Mouse (Mus musculus) liver, adult 2 months (tissue): ENCODE measurements around the gene Olfr92. TPM values are rescaled to one million over a fixed set of nuclear protein-coding genes. Genes with fewer than 3 reads are reported as not detected.
"Not testable (repeated sequence)": the region's sequence is repeated elsewhere in the genome, so short reads cannot be mapped to it uniquely, and the experiment has no call there.

Experiments used
- DNase-seq: peaks from one replicate; pipeline ENCODE4 v3.0.0-alpha.2; 2011; ENCODE audit warnings: low read depth, low spot score; ENCODE audit errors: extremely low read depth
- H3K27ac ChIP-seq: fragments of 200-500 bp; replicated peaks from 2 replicates; pipeline ENCODE4 v1.5.1; 2012; ENCODE audit warnings: low read depth, mild to moderate bottlenecking, control low read depth, inconsistent platforms, low read length; ENCODE audit not compliant: insufficient read depth
- H3K27me3 ChIP-seq: fragments of 200-500 bp; 2 replicates; pipeline ENCODE4 v1.6.1; 2012; ENCODE audit warnings: mild to moderate bottlenecking, moderate library complexity, low read length, inconsistent platforms; ENCODE audit not compliant: control insufficient read depth, insufficient read depth
- H3K36me3 ChIP-seq: fragments of 200-500 bp; 2 replicates; pipeline ENCODE4 v1.6.1; 2012; ENCODE audit warnings: low read length, inconsistent platforms; ENCODE audit not compliant: control insufficient read depth, insufficient read depth
- H3K4me1 ChIP-seq: fragments of 200-500 bp; 2 replicates; pipeline ENCODE4 v1.6.1; 2011; ENCODE audit warnings: low read length; ENCODE audit not compliant: control insufficient read depth, insufficient read depth
- H3K4me3 ChIP-seq: fragments of 200-500 bp; 2 replicates; pipeline ENCODE4 v1.5.1; 2011; ENCODE audit warnings: low read depth, mild to moderate bottlenecking, control low read depth, low read length, moderate library complexity; ENCODE audit not compliant: insufficient read depth
- H3K79me2 ChIP-seq: fragments of 200-500 bp; 2 replicates; pipeline ENCODE4 v1.6.1; 2012; ENCODE audit warnings: inconsistent platforms, mild to moderate bottlenecking, low read length, moderate library complexity; ENCODE audit not compliant: control insufficient read depth, insufficient read depth
- H3K9ac ChIP-seq: fragments of 200-500 bp; 2 replicates; pipeline ENCODE4 v1.6.1; 2012; ENCODE audit warnings: low read depth, mild to moderate bottlenecking, control low read depth, inconsistent platforms, low read length
- CTCF ChIP-seq: fragments of 200-500 bp; IDR thresholded peaks from 2 replicates; pipeline ENCODE4 v1.5.1; 2011; ENCODE audit warnings: low read depth, low read length, control low read depth
- POLR2A ChIP-seq: fragments of 200-500 bp; IDR thresholded peaks from 2 replicates; pipeline ENCODE4 v1.6.1; 2011; ENCODE audit warnings: low read length, control low read depth; ENCODE audit not compliant: insufficient read depth; ENCODE audit errors: extremely low read depth
- WGBS: fragments of 180-500 bp; shearing (Covaris S2); methylation state at CpG from one replicate; pipeline ENCODE4 v1.1.7; 2018; 5-methylcytosine and 5-hydroxymethylcytosine counted together
- polyA plus RNA-seq: library from polyadenylated mRNA; depleted of rRNA; stranded (reverse); fragments of >200 nt; gene quantifications from 2 replicates; pipeline ENCODE4 v1.2.3, GENCODE M21; 2012; rRNA removed
- total RNA-seq: library from RNA; depleted of rRNA; stranded (reverse); fragments of >200 nt; gene quantifications from 2 replicates; pipeline ENCODE4 v1.2.3, GENCODE M21; 2014; rRNA removed

Olfr92 gene
- total RNA-seq (not detected in 2 replicates), polyA plus RNA-seq (not detected in 2 replicates)

DNA sequence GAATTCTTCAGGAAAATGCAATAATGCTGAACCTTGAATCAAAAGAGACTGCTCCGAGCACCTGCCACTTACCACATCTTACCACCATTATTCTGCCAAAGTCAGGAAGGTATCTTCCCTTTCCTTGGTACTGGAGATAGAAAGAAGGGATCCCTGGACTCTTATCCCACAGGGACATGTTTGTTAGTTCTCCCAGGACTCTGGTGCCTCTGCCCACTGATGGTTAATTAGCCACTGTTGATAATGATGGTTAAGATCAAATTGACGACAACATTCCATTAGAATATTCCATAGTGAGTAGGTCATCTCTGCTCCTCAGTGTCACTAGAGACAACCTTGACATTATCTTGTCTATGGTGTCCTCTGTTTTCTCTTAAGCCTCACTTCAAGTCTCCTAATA, at the start of gene Olfr92:
Gene Olfr92 (minus strand): TSS at position 101 of the 400 bp plus-strand sequence.
- no peaks in the 10 kb centered on the region for H3K4me1 ChIP-seq
- H3K36me3 ChIP-seq = no peaks in the 10 kb centered on the region
- no peak for DNase-seq
- no peak for TF ChIP-seq CTCF
- no peak for TF ChIP-seq POLR2A
- no peak within 1 kb of the TSS for H3K9ac ChIP-seq
- H3K4me3 ChIP-seq = no peak within 1 kb of the TSS
- no peaks in the 10 kb centered on the region for H3K27me3 ChIP-seq
- WGBS = 83% methylated on average over 2 of the region's 2 CpGs
- H3K79me2 ChIP-seq = no peaks in the 10 kb centered on the region
- no peak within 1 kb of the TSS for H3K27ac ChIP-seq

DNA sequence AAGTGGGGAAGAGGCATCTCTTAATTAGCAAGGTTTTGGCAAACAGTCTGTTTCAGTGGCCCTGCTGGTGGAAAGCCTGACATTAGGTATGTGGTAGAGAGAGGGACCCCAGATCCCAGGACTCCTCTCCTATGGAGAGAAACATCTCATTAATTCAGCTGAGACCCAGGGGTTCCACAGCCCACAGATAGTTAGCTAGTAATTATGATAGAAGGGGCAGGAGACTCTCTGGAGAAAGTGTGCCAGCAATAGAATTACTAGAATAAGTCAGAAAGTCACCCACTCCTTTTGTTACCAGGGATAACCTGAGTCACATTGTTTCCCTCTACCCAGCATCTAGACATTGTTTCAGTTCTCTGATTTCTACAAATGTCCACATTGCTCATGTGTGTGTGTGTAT, 41.5 kb upstream of the Olfr92 start, which contains the start of gene Olfr93:
Gene Olfr93 (minus strand): TSS at position 101 of the 400 bp plus-strand sequence.
- no peak for DNase-seq
- H3K4me3 ChIP-seq = no peak within 1 kb of the TSS
- no peaks in the 10 kb centered on the region for H3K79me2 ChIP-seq
- H3K36me3 ChIP-seq = no peaks in the 10 kb centered on the region
- H3K9ac ChIP-seq = no peak within 1 kb of the TSS
- no peaks in the 10 kb centered on the region for H3K27me3 ChIP-seq
- no peak within 1 kb of the TSS for H3K27ac ChIP-seq
- no peaks in the 10 kb centered on the region for H3K4me1 ChIP-seq
- no peak for TF ChIP-seq POLR2A
- no peak for TF ChIP-seq CTCF

DNA sequence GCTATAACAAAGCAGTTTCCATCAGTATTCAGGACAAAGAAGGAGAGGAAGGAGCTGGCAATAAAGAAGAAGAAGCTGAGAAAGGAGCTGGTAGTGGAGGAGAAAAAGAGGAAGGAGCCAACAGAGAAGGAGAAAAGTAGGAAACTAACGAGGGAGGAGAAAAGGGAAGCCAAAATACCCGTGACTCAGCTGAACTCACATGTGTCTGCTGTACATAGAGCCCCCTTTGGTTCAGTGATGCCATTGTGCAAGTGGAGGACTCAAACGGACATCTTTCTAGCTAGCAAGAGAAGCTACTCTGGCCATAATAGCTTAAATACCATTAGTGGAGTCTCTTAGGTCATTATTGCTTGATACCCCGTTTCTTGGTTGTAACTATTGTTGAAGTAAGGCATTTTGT, 11.5 kb upstream of the Olfr92 start:
- not testable (repeated sequence) for H3K27me3 ChIP-seq, H3K4me1 ChIP-seq, DNase-seq, H3K27ac ChIP-seq, H3K36me3 ChIP-seq, H3K4me3 ChIP-seq, H3K79me2 ChIP-seq, H3K9ac ChIP-seq
- 59% methylated on average over 4 of the region's 4 CpGs for WGBS

DNA sequence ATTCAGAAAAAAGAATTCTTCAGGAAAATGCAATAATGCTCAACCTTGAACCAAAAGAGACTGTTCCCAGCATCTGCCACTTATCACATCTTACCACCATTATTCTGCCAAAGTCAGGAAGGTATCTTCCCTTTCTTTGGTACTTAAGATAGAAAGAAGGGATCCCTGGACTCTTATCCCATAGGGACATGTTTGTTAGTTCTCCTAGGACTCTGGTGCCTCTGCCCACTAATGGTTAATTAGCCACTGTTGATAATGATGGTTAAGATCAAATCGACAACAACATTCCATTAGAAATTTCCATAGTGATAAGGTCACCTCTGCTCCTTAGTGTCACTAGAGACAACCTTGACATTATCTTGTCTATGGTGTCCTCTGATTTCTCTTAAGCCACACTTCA, 21.7 kb downstream of the Olfr92 start, which contains the start of gene Olfr91:
Gene Olfr91 (minus strand): TSS at position 101 of the 400 bp plus-strand sequence.
- H3K9ac ChIP-seq = no peak within 1 kb of the TSS
- TF ChIP-seq POLR2A (no peak), CTCF (no peak)

DNA sequence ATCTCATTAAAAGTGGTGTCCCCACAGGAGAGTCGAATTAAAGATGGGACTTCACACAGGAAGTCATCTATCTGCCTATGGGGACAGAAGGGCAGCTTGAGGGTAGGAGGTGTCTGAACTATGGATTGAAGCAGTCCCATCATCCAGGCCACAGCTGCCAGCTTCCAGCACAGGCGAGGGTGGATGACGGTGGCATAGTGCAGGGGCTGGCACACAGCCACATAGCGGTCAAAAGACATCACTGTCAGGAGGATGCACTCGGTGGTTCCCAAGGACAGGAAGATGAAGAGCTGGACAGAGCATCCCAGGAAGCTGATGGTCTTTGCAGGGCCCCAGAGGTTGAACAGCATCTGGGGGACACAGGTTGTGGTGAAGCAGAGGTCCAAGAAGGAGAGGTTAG, 26.6 kb downstream of the Olfr92 start:
- H3K79me2 ChIP-seq = no peaks in the 10 kb centered on the region
- 68% methylated on average over 5 of the region's 5 CpGs for WGBS
- no peaks in the 10 kb centered on the region for H3K36me3 ChIP-seq
- TF ChIP-seq POLR2A (no peak), CTCF (no peak)
- no peak overlapping the region for H3K27ac ChIP-seq
- DNase-seq = no peak
- no peak overlapping the region for H3K9ac ChIP-seq
- H3K4me3 ChIP-seq = no peak overlapping the region
- no peaks in the 10 kb centered on the region for H3K27me3 ChIP-seq
- H3K4me1 ChIP-seq = no peaks in the 10 kb centered on the region

More for the DNA sequence above, 21.7 kb downstream of the Olfr92 start, which contains the start of gene Olfr91:
- Histone ChIP-seq H3K27ac (no peak within 1 kb of the TSS), H3K36me3 (no peaks in the 10 kb centered on the region), H3K4me1 (no peaks in the 10 kb centered on the region), H3K4me3 (no peak within 1 kb of the TSS), H3K79me2 (no peaks in the 10 kb centered on the region), H3K27me3 (no peaks in the 10 kb centered on the region)
- 80% methylated on average over 1 of the region's 1 CpGs for WGBS
- DNase-seq = no peak

DNA sequence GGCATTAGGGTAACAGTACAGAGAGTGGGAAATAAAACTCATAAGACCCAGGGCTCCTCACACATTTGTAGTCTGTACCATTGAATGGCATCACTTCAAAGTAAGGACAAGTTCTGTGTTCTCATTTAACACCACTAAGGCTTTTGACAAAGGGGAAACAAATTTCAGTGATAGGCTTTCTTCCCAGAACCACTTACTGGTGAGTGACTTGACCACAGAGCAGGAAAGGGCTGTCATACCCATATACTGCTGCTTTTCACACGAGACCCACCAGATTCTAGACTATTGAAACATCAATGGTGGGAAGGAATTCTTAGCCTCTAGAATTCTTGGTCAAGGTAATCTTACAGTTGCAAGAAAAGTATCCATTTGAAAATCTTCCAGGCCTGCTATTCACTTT, 27.7 kb downstream of the Olfr92 start:
- no peak overlapping the region for H3K9ac ChIP-seq
- H3K4me3 ChIP-seq = no peak overlapping the region
- H3K27ac ChIP-seq = no peak overlapping the region
- no peak for DNase-seq
- H3K27me3 ChIP-seq = no peaks in the 10 kb centered on the region
- no peaks in the 10 kb centered on the region for H3K79me2 ChIP-seq
- WGBS = 53% methylated on average over 1 of the region's 1 CpGs
- no peak for TF ChIP-seq POLR2A
- no peaks in the 10 kb centered on the region for H3K4me1 ChIP-seq
- H3K36me3 ChIP-seq = no peaks in the 10 kb centered on the region

DNA sequence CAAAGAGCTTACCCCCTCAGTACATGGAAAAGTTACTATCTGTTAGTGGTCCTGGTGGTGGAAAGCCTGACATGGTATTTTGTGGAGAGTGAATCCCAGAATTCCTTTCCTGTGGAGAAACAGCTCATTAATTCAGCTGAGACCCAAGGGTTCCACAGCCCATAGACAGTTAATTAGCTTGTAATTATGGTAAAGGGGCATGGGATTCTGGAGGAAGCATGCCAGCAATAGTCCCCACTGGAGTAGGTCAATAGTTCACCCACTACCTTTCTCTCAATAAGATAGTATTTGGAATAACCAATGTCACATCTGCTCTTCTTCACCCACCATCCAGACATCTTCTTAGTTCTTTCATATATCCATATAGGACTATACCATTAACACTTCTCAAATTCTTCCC, 31.5 kb downstream of the Olfr92 start, which contains the start of gene Olfr90:
Gene Olfr90 (minus strand): TSS at position 101 of the 400 bp plus-strand sequence.
- TF ChIP-seq POLR2A (no peak), CTCF (no peak)
- no peak for DNase-seq
- Histone ChIP-seq H3K27ac (no peak within 1 kb of the TSS), H3K9ac (no peak within 1 kb of the TSS), H3K4me3 (no peak within 1 kb of the TSS), H3K79me2 (no peaks in the 10 kb centered on the region), H3K36me3 (no peaks in the 10 kb centered on the region), H3K27me3 (no peaks in the 10 kb centered on the region), H3K4me1 (no peaks in the 10 kb centered on the region)
